Mouse (Mus musculus): ENCODE measurements around the gene Miga2. TPM values are rescaled to one million over a fixed set of nuclear protein-coding genes. Genes with fewer than 3 reads are reported as not detected.

Miga2 gene
- polyA plus RNA-seq, 1 experiment from 2014 or later, result 27.2 TPM

GRCm38 (mm10) chr2:30342544-30342943 is 21.5 kb upstream of the Miga2 start:
- Histone ChIP-seq H3K4me2 (replicated peaks) (no peak overlapping the region), H3K27me3 (no peaks in the 10 kb centered on the region), H3K36me3 (peaks cover 84% of the 10 kb centered on the region), H3K9ac (replicated peaks) (no peak overlapping the region), H3K4me1 (no peaks in the 10 kb centered on the region), H3K9me3 (no peaks in the 10 kb centered on the region), H3K4me3 (no peak overlapping the region), H3K27ac (replicated peaks) (no peak overlapping the region)
- 98% methylated on average over 7 of the region's 7 CpGs for WGBS
- no peak for ATAC-seq (replicated peaks)

DNA sequence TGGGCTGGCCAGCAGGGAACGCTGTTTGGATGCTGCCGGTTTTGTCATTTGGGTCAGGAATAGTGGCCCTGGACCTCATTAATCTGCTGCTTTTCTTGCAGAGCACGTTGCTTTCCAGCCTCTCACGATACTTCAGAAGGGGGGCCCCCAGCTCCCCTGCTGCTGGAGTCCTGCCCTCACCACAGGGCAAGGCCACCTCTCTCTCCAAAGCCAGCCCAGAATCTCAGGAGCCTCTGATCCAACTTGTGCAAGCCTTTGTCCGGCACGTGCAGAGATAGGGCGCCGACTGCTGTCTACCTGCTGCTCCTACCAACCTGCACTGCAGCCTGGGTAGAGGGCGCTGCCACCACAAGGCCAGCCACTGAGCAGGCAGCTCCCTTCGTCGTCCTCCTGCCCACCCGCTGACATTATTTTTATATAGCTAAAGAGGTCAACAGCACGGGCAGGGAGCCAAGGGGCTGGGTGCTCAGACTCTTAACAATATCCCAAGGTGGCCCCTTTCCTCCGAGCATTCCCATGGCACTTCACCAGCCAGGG is 20.4 kb upstream of the Miga2 start:
- no peak overlapping the region for H3K27ac ChIP-seq (replicated peaks)
- no peak overlapping the region for H3K4me2 ChIP-seq (replicated peaks)
- H3K4me1 ChIP-seq, result no peaks in the 10 kb centered on the region
- H3K4me3 ChIP-seq, result no peak overlapping the region
- no peaks in the 10 kb centered on the region for H3K27me3 ChIP-seq
- ATAC-seq (replicated peaks), result no peak
- no peaks in the 10 kb centered on the region for H3K9me3 ChIP-seq
- no peak overlapping the region for H3K9ac ChIP-seq (replicated peaks)
- peaks cover 83% of the 10 kb centered on the region for H3K36me3 ChIP-seq
- 61% methylated on average over 14 of the region's 14 CpGs for WGBS

- Histone ChIP-seq H3K4me1 (no peaks in the 10 kb centered on the region), H3K9ac (replicated peaks) (no peak overlapping the region), H3K36me3 (peaks cover 82% of the 10 kb centered on the region), H3K27ac (replicated peaks) (no peak overlapping the region), H3K4me3 (no peak overlapping the region), H3K27me3 (no peaks in the 10 kb centered on the region), H3K9me3 (no peaks in the 10 kb centered on the region), H3K4me2 (replicated peaks) (no peak overlapping the region)
- ATAC-seq (replicated peaks), result no peak
- WGBS, result 91% methylated on average over 7 of the region's 7 CpGs
Observed at GRCm38 (mm10) chr2:30345971-30346676, 17.9 kb upstream of the Miga2 start.

DNA sequence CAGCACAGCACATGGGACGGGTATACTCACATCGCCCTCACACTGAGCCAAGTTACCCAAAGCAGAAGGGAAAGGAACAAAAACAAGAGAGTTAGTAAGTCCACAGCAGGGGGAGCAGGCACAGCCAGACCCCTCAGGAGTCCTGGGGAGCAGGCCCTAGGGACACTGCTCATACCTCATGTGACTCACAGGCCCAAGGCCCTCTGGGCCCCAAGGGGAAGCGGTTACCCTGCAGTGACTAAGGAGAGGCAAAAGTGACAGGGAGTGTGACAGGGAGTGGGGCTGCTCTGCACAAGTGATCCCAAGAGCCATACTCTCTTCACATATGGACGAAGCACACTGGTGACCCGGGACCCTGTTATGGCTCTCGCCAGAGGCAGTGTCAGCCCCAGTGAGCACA is 14.8 kb upstream of the Miga2 start:
- Histone ChIP-seq H3K4me1 (no peaks in the 10 kb centered on the region), H3K9me3 (no peaks in the 10 kb centered on the region), H3K27ac (replicated peaks) (no peak overlapping the region), H3K27me3 (no peaks in the 10 kb centered on the region), H3K9ac (replicated peaks) (no peak overlapping the region), H3K4me3 (no peak overlapping the region), H3K36me3 (peaks cover 56% of the 10 kb centered on the region), H3K4me2 (replicated peaks) (no peak overlapping the region)
- no peak for ATAC-seq (replicated peaks)
- WGBS, result 91% methylated on average over 6 of the region's 6 CpGs

DNA sequence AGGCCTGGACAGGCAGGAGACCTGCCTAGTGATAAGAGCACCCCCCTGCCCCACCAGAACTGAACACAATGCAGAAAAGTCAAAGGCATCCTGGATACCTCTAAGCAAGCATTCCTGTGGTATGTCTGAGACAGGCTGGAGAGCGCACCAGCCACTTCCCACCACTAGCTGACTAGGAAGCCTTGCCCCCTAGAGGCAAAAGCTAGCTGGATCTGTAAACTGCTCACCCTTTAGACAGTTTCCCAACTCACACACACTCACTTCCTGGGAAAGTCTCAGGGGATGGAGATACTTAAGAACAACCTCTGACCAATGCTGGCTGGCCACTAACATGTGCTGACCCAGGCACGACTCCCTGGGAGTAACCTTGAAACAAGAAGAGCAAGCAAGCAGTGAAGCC is 12.9 kb upstream of the Miga2 start:
- no peak overlapping the region for H3K9ac ChIP-seq (replicated peaks)
- no peak overlapping the region for H3K4me3 ChIP-seq
- H3K9me3 ChIP-seq, result no peaks in the 10 kb centered on the region
- ATAC-seq (replicated peaks), result no peak
- H3K27me3 ChIP-seq, result no peaks in the 10 kb centered on the region
- WGBS, result 85% methylated on average over 2 of the region's 2 CpGs
- H3K4me2 ChIP-seq (replicated peaks), result no peak overlapping the region
- peaks cover 36% of the 10 kb centered on the region for H3K36me3 ChIP-seq
- H3K27ac ChIP-seq (replicated peaks), result no peak overlapping the region
- no peaks in the 10 kb centered on the region for H3K4me1 ChIP-seq

DNA sequence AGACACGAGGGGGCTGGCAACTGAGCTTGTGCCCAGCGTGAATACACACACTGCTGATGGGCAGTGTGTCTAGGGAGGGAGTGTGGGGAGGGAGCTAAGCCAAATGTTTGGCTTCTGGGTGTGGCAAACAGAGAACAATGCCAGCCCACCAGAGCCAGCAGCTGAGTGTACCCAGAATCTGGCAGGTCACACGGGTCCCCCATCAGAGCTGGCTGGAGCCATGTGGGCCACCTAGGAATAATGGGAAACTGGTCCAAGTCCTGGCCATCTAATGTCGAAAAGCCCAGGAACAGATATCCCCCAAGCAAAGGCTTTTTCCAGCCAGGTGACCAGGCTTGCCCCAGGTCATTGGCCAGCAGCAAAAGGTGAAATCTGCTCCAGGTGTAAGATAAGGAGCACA is 8.2 kb upstream of the Miga2 start:
- H3K4me1 ChIP-seq, result peaks cover 19% of the 10 kb centered on the region
- no peak for ATAC-seq (replicated peaks)
- WGBS, result 56% methylated on average over 4 of the region's 4 CpGs
- H3K9me3 ChIP-seq, result no peaks in the 10 kb centered on the region
- H3K9ac ChIP-seq (replicated peaks), result no peak overlapping the region
- no peak overlapping the region for H3K4me3 ChIP-seq
- H3K27me3 ChIP-seq, result no peaks in the 10 kb centered on the region
- H3K36me3 ChIP-seq, result peaks cover 5% of the 10 kb centered on the region; the same call in 1 of the 2 replicates
- H3K27ac ChIP-seq (replicated peaks), result no peak overlapping the region
- H3K4me2 ChIP-seq (replicated peaks), result no peak overlapping the region

DNA sequence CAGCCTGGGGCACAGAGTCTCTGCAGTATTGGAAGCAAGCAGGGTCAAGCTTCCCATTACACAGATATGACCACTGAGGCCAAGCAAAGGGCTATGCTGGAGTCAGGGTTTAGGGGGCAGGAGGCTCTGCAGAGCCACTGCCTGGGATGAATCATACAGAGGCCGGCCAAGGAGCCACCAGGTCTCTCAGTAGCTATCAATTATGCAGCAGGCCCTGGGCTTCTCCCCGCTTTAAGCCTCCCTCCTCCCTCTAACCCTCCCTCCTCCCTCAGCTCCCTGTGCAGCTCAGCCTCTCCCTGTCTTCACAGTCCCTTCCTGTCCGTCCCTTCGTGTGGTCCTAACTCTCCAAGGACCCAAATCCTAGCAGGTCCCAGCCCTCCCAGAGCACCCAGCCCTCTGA is 7.8 kb upstream of the Miga2 start:
- WGBS, result 53% methylated on average over 4 of the region's 4 CpGs
- Histone ChIP-seq H3K27me3 (no peaks in the 10 kb centered on the region), H3K4me1 (peaks cover 19% of the 10 kb centered on the region), H3K27ac (replicated peaks) (no peak overlapping the region), H3K9me3 (no peaks in the 10 kb centered on the region), H3K9ac (replicated peaks) (no peak overlapping the region), H3K4me3 (no peak overlapping the region), H3K4me2 (replicated peaks) (no peak overlapping the region), H3K36me3 (peaks cover 5% of the 10 kb centered on the region; the same call in 1 of the 2 replicates)
- no peak for ATAC-seq (replicated peaks)

- H3K27ac ChIP-seq (replicated peaks), result no peak overlapping the region
- H3K4me3 ChIP-seq, result no peak overlapping the region
- H3K4me2 ChIP-seq (replicated peaks), result no peak overlapping the region
- no peak for ATAC-seq (replicated peaks)
- H3K9ac ChIP-seq (replicated peaks), result no peak overlapping the region
- WGBS, result 72% methylated on average over 9 of the region's 9 CpGs
- H3K9me3 ChIP-seq, result no peaks in the 10 kb centered on the region
- H3K27me3 ChIP-seq, result no peaks in the 10 kb centered on the region
- peaks cover 5% of the 10 kb centered on the region; the same call in 1 of the 2 replicates for H3K36me3 ChIP-seq
- H3K4me1 ChIP-seq, result peaks cover 19% of the 10 kb centered on the region
Observed at GRCm38 (mm10) chr2:30356906-30357305, 7.1 kb upstream of the Miga2 start.

DNA sequence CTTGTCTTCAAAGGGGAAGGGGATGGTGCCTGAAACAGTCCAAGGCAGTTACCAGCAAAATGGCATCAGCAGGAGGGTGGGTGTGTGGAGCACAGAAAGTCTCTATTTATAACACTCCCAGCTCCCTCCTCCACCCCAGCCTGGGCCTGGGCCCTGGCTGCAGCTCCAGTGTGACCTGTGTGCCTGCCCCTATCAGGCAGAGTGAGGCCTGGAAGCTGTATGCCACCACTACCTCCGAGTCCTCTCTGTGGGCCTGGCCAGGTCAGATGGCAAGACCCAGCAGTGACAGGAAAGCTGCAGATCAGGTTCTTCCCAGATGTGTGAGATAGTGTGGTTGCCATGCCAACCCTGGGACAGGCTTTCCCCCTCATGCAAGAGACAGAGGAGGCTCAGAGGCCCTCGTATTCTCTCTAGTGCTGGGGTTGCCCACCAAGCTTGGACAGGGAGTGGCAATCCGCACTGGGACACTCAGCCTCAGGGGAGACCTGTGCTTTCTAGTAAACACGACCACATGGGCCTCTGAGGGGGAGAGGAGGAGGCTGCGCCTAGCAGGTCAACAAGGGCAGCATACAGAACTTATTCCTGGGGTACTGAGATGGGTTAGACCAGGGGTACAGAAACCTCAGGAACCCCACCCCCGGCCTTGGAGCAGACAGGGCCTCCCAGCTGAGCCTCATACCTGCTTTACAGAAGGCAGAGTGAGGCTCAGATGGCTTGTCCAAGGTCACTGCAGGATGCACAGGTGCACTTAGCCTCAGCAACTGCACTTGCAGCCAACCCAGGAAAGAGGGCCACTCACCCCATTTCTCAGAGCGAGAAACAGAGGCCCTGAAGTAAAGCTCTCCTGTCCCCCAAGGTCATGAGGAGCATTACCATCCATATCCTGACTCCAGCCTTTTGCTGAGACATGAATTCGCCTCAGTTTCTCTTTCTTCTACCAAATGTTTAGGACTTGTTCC is 6.2 kb upstream of the Miga2 start:
- Histone ChIP-seq H3K9me3 (no peaks in the 10 kb centered on the region), H3K27ac (replicated peaks) (0 out of 2 replicates have a peak overlapping the region, but pooled peaks have one; percentile 79), H3K27me3 (no peaks in the 10 kb centered on the region), H3K9ac (replicated peaks) (peak overlapping the region; percentile 89), H3K4me1 (peaks cover 19% of the 10 kb centered on the region), H3K4me2 (replicated peaks) (peak overlapping the region; percentile 91), H3K4me3 (peak overlapping the region; percentile 81), H3K36me3 (peaks cover 3% of the 10 kb centered on the region; the same call in 1 of the 2 replicates)
- ATAC-seq (replicated peaks), result no peak
- 57% methylated on average over 8 of the region's 8 CpGs for WGBS

- H3K9ac ChIP-seq (replicated peaks), result peak within 1 kb of the TSS; percentile 89
- 3% methylated on average over 47 of the region's 73 CpGs for WGBS
- H3K27me3 ChIP-seq, result no peaks in the 10 kb centered on the region
- peak; percentile 82 for ATAC-seq (replicated peaks)
- peak within 1 kb of the TSS; percentile 79 for H3K27ac ChIP-seq (replicated peaks)
- H3K9me3 ChIP-seq, result no peaks in the 10 kb centered on the region
- H3K36me3 ChIP-seq, result no peaks in the 10 kb centered on the region; the same call in 1 of the 2 replicates
- peak within 1 kb of the TSS; percentile 81 for H3K4me3 ChIP-seq
- peaks cover 22% of the 10 kb centered on the region for H3K4me1 ChIP-seq
- peak within 1 kb of the TSS; percentile 91 for H3K4me2 ChIP-seq (replicated peaks)
Observed at GRCm38 (mm10) chr2:30358533-30359531, 5.2 kb upstream of the Miga2 start, which contains the start of gene Sh3glb2. Gene Sh3glb2 (minus strand): TSS chr2:30359337.

- H3K4me1 ChIP-seq, result peaks cover 34% of the 10 kb centered on the region
- 80% methylated on average over 10 of the region's 10 CpGs for WGBS
Observed at GRCm38 (mm10) chr2:30360626-30361025, 3.4 kb upstream of the Miga2 start.

More at GRCm38 (mm10) chr2:30360626-30361025, 3.4 kb upstream of the Miga2 start:
- H3K27ac ChIP-seq (replicated peaks), result no peak overlapping the region
- H3K27me3 ChIP-seq, result no peaks in the 10 kb centered on the region
- no peaks in the 10 kb centered on the region for H3K9me3 ChIP-seq
- H3K36me3 ChIP-seq, result no peaks in the 10 kb centered on the region
- ATAC-seq (replicated peaks), result no peak
- H3K4me3 ChIP-seq, result no peak overlapping the region
- no peak overlapping the region for H3K4me2 ChIP-seq (replicated peaks)
- no peak overlapping the region for H3K9ac ChIP-seq (replicated peaks)

Measured in forebrain, embryonic 15.5 days (tissue).